Mouse (Mus musculus): ENCODE results near the gene Ankrd9.

DNA sequence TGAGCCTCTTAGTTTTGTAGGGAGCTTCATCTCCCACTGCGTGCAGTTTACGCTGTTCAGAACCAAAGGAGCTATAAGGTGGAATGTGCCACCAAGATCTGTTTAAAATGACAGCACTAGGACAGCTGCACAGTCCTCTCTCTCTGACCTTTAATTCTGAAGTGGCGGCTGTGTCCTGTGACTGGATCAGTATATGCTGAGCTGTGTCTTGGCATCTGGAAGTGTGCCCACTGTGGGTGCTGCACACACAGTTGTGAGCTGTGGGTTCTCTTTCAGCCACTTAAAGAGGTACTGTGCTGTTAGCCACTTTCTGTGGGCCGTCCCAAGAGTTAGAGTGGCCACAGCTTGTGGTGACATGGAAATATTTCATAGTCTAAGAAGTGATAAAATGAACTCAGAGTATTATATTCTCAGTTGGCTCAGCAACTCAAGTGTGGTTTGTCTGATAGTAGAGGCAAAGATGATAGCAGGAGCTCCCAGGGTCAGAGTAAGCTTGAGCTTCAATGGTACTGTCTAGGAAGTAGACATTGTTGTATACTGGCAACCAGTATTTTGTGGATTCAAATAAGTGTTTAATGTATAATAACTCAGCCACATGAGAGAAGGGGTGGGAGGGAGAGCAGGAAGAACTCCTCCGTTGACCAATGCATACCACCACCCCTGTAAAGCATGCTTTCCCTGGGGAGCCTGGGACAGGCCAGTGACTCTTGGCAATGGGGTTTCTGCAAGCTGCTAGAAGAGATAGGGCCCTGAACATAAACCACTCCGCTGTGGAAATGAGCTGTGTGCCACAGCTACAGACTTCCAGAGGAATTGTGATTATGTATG is 30.5 kb downstream of the Ankrd9 start:
- TF ChIP-seq E2F4 (IDR thresholded peaks at IDR 0.05; ENCODE audit: insufficient read depth) = no peak
- TF ChIP-seq REST (IDR thresholded peaks at IDR 0.05; ENCODE audit: insufficient read depth, insufficient read length) = no peak
- no peak for TF ChIP-seq POLR2A (IDR thresholded peaks at IDR 0.05; ENCODE audit: insufficient read length, low read depth)
